ENCODE assay signal across 10 mouse cellular contexts in the genomic region with DNA sequence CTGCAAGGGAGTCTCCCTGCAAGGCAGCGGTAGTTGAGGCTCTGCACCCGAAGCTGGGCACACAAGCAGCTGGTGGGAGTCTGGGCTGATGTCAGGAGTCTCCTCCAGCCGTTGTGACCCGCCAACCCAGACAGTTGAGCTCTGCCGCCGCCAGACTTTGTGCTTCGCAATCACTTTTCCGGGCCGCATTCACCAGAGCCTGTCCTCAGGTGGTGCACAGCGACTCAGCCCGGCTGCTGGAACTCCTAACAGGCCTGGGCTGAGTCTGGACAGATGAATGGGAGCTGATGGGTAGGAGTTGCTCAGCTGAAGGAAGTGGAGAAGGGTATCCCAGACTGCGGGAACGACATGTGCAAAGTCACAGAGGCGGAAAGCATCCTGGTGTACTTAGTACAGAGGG. TPM values are rescaled to one million over a fixed set of nuclear protein-coding genes. Genes with fewer than 3 reads are reported as not detected.
DNase-seq lines count a peak whose midpoint lies in the region; ATAC-seq lines count a peak whose summit lies in the region.
"Had no signal": no experiment of that assay in that cellular context is flagged by ENCODE, and none has a peak within 500 bp of the region (broad histone marks: within the 10 kb centered on the region; RNA-seq: fewer than 3 reads in every experiment).

No protein-coding gene starts in this region.

- H3K4me2 ChIP-seq in hindbrain, embryonic 13.5 days: peak overlapping the region; percentile 87
- H3K4me2 ChIP-seq in neural tube, embryonic 14.5 days (ENCODE audit: low read depth, low read length): peak overlapping the region; percentile 73; the same call in 1 of the 2 replicates

- H3K4me3 ChIP-seq in embryonic facial prominence, embryonic 10.5 days: peak overlapping the region; percentile 61
- peak overlapping the region; percentile 64 for H3K4me3 ChIP-seq in hindbrain, embryonic 13.5 days
- no peak overlapping the region; the same call in 1 of the 2 replicates for H3K4me3 ChIP-seq in neural tube, embryonic 14.5 days (ENCODE audit: low read depth, low read length)

- peaks cover 24% of the 10 kb centered on the region for H3K4me1 ChIP-seq in embryonic facial prominence, embryonic 10.5 days
- peaks cover 58% of the 10 kb centered on the region for H3K4me1 ChIP-seq in hindbrain, embryonic 13.5 days (replicated peaks)
- H3K4me1 ChIP-seq in neural tube, embryonic 14.5 days (ENCODE audit: control insufficient read depth, insufficient read depth, low read length): 0 out of 2 replicates have a peak, but pooled peaks cover 4% of the 10 kb centered on the region

- WGBS in embryonic facial prominence, embryonic 10.5 days: 6% methylated on average over 14 of the region's 14 CpGs
- 4% methylated on average over 14 of the region's 14 CpGs for WGBS in hindbrain, embryonic 13.5 days
- 6% methylated on average over 14 of the region's 14 CpGs for WGBS in neural tube, embryonic 14.5 days

- H3K9ac ChIP-seq in hindbrain, embryonic 13.5 days: no peak overlapping the region
- H3K9ac ChIP-seq in neural tube, embryonic 14.5 days (replicated peaks; ENCODE audit: low read depth, low read length): no peak overlapping the region
- H3K9ac ChIP-seq: limb, embryonic 15.5 days had no signal

- intact Hi-C loops in left cerebral cortex, postnatal 36 days (cut with DNase I): no loop called here
- intact Hi-C loops in gastrocnemius, postnatal 14 days (cut with DNase I; ENCODE audit: low total_unique reads): no loop called here

- ATAC-seq in hindbrain, embryonic 13.5 days (ENCODE audit: low FRiP score): no peak
- ATAC-seq in neural tube, embryonic 14.5 days (ENCODE audit: low read depth): no peak

- no peaks in the 10 kb centered on the region for H3K9me3 ChIP-seq in embryonic facial prominence, embryonic 10.5 days
- no peaks in the 10 kb centered on the region for H3K9me3 ChIP-seq in hindbrain, embryonic 13.5 days
- no peaks in the 10 kb centered on the region for H3K9me3 ChIP-seq in neural tube, embryonic 14.5 days (ENCODE audit: control insufficient read depth, low read length)
- H3K9me3 ChIP-seq: limb, embryonic 15.5 days had no signal

- no peak overlapping the region for H3K27ac ChIP-seq in embryonic facial prominence, embryonic 10.5 days (replicated peaks)
- 0 out of 2 replicates have a peak overlapping the region, but pooled peaks have one; percentile 2 for H3K27ac ChIP-seq in hindbrain, embryonic 13.5 days
- no peak overlapping the region for H3K27ac ChIP-seq in neural tube, embryonic 14.5 days (ENCODE audit: low read depth, low read length)
- H3K27ac ChIP-seq: limb, embryonic 15.5 days had no signal

- no peaks in the 10 kb centered on the region for H3K36me3 ChIP-seq in embryonic facial prominence, embryonic 10.5 days (replicated peaks)
- no peaks in the 10 kb centered on the region for H3K36me3 ChIP-seq in hindbrain, embryonic 13.5 days
- no peaks in the 10 kb centered on the region for H3K36me3 ChIP-seq in neural tube, embryonic 14.5 days (ENCODE audit: control insufficient read depth, insufficient read depth, low read length)
- H3K36me3 ChIP-seq: limb, embryonic 15.5 days had no signal

- DNase-seq in left cerebral cortex, postnatal 36 days (ENCODE audit: low spot score in 2 of 2): peak; percentile 40 to 44
- no peak for DNase-seq in left cerebral cortex, adult 18-20 months (ENCODE audit: low spot score in 2 of 2)
- DNase-seq in embryonic facial prominence, embryonic 10.5 days (ENCODE audit: low spot score): peak; percentile 38
- no peak for DNase-seq in urinary bladder, postnatal 10 days (ENCODE audit: low spot score)
- DNase-seq in cerebellum, adult 8-10 months: no peak
- no peak for DNase-seq in gastrocnemius, postnatal 14 days

- H3K27me3 ChIP-seq in embryonic facial prominence, embryonic 10.5 days (replicated peaks; ENCODE audit: low read depth, poor library complexity, severe bottlenecking): peaks cover 77% of the 10 kb centered on the region
- H3K27me3 ChIP-seq in hindbrain, embryonic 13.5 days: peaks cover 70% of the 10 kb centered on the region
- peaks cover 9% of the 10 kb centered on the region; the same call in 1 of the 2 replicates for H3K27me3 ChIP-seq in neural tube, embryonic 14.5 days (ENCODE audit: control insufficient read depth, insufficient read depth, low read length)

RNA-seq across cellular contexts. Expression of a gene that starts 0.8 kb away (rescaled TPM):
- total RNA-seq in left cerebral cortex, postnatal 36 days (2021): 100 to 1,000 TPM; 130 to 159 TPM
- 100 to 1,000 TPM; 165 to 168 TPM for total RNA-seq in left cerebral cortex, adult 18-20 months (2021)
- polyA plus RNA-seq in embryonic facial prominence, embryonic 10.5 days (2016; fragmentation: Nextera tagmentation; extraction: Ambion mirVana): 0.05 and 0.16 TPM in 2 replicates
- 4.6 and 5.0 TPM in 2 replicates for polyA plus RNA-seq in hindbrain, embryonic 13.5 days (2015; fragmentation: Nextera tagmentation; extraction: Ambion mirVana)
- 4.1 and 6.8 TPM in 2 replicates for polyA plus RNA-seq in neural tube, embryonic 14.5 days (2014; fragmentation: Nextera tagmentation; extraction: Ambion mirVana)
- under 1 TPM; 0.07 to 0.62 TPM for total RNA-seq in gastrocnemius, postnatal 14 days (2021)
- polyA plus RNA-seq: heart, embryonic 14.5 days had no signal

RNA-seq across cellular contexts. Expression of a gene that starts 53.9 kb away (rescaled TPM):
- total RNA-seq in left cerebral cortex, postnatal 36 days (2021): 1 to 10 TPM; 4.9 to 6.0 TPM
- total RNA-seq in left cerebral cortex, adult 18-20 months (2021): 1 to 10 TPM; 3.8 to 4.2 TPM
- 36.4 and 39.0 TPM in 2 replicates for polyA plus RNA-seq in embryonic facial prominence, embryonic 10.5 days (2016; fragmentation: Nextera tagmentation; extraction: Ambion mirVana)
- polyA plus RNA-seq in hindbrain, embryonic 13.5 days (2015; fragmentation: Nextera tagmentation; extraction: Ambion mirVana): 36.7 and 40.1 TPM in 2 replicates
- 6.9 and 10.2 TPM in 2 replicates for polyA plus RNA-seq in neural tube, embryonic 14.5 days (2014; fragmentation: Nextera tagmentation; extraction: Ambion mirVana)
- total RNA-seq in gastrocnemius, postnatal 14 days (2021): 1 to 10 TPM; 5.6 to 7.1 TPM

Comparison
In these comparisons a context has a peak if more than half of its experiments do, and no peak if none do; other contexts are left out.
1. DNase-seq: peak in left cerebral cortex, postnatal 36 days (2 of 2) and embryonic facial prominence, embryonic 10.5 days (single experiment); none in left cerebral cortex, adult 18-20 months (0 of 2), urinary bladder, postnatal 10 days (single experiment), cerebellum, adult 8-10 months (single experiment) and gastrocnemius, postnatal 14 days (single experiment).
2. RNA of a gene that starts 0.8 kb away (total RNA-seq): 165 to 168 TPM in left cerebral cortex, adult 18-20 months and 130 to 159 TPM in left cerebral cortex, postnatal 36 days; 0.07 to 0.62 TPM in gastrocnemius, postnatal 14 days; every median in the first group is over 10 times any median in the second.